Mouse (Mus musculus): ENCODE data around the gene Mapk11.

- no peak for TF ChIP-seq CTCF (conservative IDR thresholded peaks at IDR 0.05; ENCODE audit: insufficient read depth, insufficient read length, low read depth, low read length)
- TF ChIP-seq POLR2A (IDR thresholded peaks at IDR 0.05; ENCODE audit: low read depth, low read length) = no peak
Measured at GRCm38 (mm10) chr15:89152312-89152711, 2.9 kb upstream of the Mapk11 start.

Data from kidney, adult 2 months (tissue).